Mouse (Mus musculus) frontal cortex, postnatal 10 days (tissue): ENCODE measurements around the gene Rgs6.

Source experiments
- DNase-seq, 2 experiments: peaks; one replicate each; pipeline ENCODE4 v3.0.0; 2022; ENCODE audit warnings: low spot score in 2 of 2, mixed read lengths in 1 of 2

Gene Rgs6

DNA sequence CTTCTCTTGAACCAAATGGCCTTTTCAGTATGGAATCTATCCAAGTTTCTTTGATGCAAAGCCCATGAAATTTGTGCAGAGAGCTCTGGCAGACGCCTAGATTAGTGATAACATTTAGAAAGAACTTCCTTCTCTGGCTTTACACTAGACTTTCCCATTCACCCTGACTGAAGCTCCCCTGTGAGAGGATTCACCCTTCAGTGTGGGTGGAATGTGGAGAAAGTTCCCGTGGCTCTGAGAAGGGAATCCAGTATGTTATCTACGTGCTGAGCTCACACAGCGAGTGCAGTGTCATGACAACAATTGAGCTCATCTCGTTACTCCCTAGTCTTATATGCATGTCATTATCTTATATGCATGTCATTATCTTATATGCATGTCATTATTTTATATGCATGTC, 61.9 kb downstream of the Rgs6 start:
- DNase-seq = no peak

DNA sequence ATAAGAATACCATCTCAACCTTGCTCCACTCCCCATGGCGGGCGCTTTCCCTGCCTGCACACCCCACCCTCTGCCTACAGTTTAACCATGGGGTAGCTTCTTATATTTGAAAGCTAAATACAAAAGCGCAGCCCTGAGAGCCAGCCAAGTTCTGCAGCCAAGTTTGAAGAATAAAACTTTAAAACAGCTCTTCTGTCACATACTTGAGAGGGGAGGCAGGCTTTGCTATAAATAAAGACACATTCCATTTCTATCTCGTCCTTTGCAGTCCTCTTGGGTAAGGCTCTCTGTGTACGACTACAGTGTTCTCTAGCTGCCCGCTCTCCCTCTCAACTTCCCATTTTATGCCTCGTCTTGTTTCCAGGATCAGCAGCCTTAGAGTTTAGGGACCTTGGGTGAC, 76.5 kb downstream of the Rgs6 start:
- DNase-seq = peak; percentile 32 to 51

DNA sequence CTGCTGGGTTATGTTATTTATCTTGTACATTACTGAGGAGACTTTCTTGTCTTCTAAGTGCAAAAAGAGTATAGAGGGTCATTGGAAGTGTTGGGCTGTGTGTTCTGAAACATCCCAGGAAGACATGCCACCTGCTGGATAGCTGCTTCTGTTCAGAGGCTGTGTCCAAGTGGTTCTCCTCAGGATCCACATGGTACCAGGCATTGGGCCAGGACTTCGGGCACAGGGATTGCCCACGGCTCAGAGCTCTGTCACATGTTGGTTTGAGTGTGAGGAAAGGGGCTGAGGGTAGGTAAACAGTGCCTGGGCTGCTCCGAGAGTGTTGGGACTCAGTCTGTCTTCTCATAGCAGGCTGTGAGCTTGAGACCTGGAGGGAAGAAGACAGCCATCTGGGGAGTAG, 79.3 kb downstream of the Rgs6 start:
- no peak for DNase-seq

DNA sequence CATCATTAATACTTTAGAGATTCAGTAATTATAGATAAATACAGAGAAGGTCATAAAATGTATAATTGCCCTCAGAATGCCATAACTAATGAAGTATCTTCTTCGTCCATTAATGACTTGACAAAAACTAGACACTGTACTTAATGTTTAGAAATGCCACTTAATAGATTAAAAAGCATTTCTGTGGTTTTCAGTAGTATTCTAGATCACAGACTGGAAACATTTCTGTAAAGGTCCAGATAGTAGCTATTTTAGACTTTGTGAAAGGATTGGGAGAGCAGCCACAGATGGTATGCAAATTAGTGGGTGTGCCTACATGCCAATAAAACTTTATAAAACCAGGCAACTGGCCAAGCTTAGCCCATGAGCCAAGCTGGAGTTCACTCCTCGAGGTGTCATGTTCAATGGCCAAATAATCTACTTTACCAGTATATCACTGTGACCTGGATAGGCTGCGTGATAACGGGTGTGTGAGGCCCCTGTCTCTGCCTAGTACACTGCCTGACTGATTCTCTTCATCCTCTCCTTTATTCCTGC, 82.2 kb downstream of the Rgs6 start:
- DNase-seq = no peak

DNA sequence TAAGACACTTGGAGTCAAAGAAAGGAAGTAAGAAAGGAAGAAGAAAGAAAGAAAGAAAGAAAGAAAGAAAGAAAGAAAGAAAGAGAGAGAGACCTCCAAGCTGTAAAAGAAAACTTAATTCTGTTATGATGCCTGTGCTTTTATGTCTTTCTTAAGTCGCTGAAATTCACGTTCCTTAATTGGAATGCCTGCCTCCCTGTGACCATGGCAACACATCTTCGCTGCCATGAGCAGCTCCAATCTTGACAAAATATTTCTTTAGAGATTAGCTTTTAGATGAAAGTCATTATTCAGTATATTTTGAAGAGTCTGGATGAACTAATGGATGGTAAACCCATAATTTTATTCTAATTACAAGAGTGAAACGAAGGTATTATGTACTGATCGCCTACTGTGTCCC, 83.5 kb downstream of the Rgs6 start:
- no peak for DNase-seq

DNA sequence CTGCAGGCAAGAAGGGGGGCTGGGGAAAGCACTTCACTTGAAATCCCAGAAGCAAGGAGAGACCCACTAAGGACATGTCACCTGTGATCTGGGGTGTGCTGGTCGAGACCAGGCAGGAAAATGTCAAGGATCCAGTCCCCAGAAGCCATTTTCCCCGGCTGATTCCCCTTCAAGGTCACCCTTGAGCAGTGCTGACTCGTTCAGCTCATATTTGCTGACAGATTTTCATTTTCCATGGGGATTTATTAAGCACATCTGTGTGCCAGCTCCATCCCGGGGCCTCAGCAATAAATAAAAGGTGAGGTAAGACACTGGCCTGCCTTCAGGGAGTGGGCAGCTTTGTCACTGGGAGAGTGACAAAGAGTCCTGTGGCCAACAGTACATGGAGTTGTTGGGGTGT, 87.0 kb downstream of the Rgs6 start:
- no peak for DNase-seq

DNA sequence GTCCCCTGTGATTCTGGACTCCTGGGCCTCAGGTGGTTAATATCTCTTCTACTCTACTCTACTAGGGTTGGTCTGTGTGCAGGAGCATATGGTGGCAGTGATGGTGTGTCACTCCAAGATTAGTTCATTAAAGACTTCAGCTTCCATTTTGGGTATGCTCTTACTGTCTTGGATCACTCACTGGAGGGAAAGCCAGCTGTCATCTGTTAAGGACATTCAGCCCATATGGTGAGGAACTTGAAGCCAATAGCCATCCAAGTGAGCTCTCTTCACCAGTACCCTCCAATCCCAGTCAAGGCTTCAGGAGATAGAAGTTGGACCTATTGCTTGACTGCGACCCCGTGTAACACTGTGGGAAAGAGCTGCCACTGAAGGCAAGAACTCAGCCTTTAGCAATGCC, 98.9 kb downstream of the Rgs6 start:
- DNase-seq = no peak

DNA sequence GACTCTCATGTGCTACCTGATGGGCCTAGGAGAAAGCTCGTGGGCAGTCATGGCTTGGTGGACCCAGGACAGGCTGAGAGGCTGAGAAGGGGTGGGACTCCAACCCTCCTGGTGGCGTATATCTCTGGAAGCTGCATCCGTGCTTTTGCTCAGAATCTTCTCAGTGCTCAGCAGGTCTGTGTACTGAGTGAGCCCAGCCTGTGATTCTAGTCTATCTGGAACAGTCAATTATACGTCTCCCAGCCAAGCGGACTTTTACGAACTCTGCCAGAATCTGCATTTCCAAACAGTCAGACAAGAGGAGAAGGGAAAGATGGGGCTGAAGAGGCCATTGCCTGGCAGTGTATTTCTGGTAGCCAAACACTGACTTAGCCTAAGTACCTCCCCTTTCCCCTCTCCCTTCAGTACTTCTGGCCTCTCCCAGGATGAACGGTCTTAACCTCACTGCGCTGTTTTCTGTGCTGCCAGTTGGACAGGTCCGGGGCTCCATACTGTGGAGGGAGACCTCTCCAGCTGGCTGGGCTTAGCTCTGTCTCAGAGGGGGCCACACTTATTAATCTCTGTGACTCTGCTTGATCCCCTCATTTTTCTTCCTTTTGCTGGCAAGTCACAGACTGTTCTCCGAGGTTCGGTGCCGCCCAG, 110.9 kb downstream of the Rgs6 start:
- DNase-seq = no peak

DNA sequence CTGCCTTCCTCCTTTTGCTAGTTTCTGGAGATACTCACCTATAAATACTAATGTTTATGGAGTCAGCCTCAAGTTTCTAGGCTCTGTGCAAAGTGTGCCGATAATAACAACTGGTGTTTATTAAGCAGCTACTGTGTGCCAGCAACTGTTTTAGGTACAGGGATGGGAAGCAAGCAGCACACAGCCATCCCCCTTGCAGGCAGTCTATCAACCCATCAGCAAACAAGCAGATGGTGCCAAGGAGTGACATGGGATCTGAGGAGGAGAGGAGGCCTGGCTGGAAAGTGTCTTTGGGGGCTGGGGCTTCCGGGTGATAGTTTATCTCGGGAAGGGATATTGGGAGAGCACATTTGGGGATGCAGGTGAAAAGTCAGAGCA, 111.4 kb downstream of the Rgs6 start:
- DNase-seq = no peak

DNA sequence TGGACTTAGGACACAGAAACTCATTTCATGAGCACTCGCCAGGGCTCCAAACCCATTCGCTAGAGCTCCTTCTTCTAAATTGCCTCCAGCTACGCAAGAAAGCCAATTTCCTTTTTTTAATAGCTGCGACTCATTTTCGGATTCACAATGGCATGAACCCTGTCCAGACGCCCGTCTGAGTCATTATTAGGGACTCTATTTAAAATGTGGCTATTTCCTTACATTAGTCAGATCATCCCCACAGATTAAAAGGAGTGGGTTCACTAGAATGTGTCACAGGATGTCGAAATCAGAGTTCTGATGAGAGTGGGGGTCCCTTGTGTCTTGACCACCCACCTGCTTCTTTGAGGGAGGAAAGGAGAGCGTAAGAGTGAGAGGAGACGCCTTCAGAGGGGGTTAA, 112.1 kb downstream of the Rgs6 start:
- DNase-seq = no peak

DNA sequence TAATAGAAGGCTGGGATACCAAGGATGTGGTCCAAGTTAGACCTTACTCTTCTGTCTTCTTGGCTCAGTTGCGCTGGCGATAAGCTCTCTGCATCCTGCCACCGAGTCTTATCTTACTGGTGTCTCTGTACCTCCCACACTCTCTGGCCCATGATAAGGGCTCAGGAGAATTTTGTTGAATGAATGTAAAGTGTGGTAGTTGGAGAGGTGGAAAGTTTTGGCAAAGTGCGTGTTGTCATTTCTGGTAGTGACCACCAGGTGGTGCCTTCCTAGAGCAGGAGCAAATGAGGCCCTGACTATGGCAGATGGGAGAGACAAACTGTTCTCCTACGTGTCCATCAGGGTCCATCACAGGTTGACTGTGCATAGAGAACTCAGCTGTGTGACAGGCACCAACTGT, 112.7 kb downstream of the Rgs6 start:
- DNase-seq = no peak

DNA sequence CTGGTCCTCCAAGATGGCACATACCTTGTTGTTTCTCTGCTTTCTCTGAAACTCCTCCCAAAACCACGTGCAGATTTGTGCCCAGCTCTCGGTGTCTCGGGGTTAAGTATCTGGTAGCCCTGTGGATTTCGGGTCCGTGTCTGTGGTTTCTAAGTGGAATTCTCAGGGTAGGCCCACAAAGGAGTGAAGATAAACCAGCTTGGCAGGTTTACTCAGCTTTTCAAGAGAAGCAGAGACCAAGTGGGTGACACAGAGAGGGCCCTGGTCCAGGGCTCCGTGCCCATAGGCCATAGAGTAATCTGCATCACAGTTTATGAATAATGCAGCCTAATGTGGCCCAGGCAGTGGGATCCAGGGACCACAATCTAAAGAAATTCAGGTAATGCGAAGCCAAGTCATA, 113.3 kb downstream of the Rgs6 start:
- no peak for DNase-seq

DNA sequence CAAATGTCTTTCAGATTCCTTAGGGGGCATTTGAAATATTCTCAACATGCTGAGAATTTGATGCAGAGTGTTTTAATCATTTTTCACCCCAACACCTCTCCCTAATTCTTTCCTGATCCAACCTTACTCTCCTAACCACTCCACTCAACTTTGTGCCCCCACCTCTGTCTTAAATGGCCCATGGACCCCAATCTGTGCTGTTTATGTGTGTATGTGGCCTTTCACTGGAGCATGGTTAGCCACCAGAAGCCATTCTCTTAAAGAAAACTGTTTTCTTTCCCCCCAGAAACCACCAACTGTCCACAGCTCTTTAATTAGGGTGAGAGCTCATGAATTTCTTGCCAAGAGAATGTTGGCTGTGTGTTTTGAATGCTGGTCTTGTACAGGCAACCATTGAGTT, 122.3 kb downstream of the Rgs6 start:
- no peak for DNase-seq

DNA sequence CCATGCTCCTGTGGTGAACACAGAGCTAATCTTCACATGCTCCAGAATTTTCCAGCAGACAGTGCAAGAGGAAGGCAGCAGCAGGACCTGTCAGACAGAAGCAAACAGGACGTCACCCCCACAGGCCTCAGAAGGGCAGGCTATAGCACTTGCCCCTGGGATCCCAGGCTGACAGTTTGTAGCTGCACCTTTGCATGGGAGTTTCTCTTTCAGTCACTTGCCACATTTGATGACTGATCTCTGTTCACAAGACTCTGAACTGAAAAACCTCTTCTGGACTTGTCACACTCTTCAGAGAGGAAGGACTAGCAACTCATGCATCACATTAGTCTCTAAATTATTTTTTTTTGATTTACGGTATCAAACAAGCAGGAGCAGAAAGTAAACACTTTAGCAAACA, 126.2 kb downstream of the Rgs6 start:
- DNase-seq = no peak

DNA sequence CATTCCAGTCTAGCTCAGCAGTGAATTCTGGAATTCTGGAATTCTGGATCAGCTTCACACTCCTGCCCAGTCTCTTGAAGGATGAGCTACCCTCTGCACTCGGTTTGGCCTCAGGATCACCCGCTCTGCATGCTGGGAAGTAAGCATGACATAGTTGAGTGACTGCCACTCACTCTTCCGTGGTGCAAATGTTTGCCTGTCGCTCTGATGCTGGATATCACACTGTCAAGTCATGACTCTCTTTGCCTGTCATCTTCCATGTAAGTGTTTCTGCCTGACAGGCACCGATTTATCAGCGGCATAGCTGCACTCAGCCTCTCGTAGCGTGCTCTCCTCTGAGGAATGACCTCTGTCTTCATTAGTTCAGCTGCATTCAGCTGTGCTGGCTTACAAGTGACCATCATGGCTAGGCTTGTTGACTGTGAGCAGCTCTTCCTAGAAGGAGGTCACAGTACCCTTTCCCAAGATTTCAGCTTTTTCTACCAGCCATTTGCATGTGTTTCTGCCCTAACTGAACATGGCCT, 135.0 kb downstream of the Rgs6 start:
- no peak for DNase-seq

DNA sequence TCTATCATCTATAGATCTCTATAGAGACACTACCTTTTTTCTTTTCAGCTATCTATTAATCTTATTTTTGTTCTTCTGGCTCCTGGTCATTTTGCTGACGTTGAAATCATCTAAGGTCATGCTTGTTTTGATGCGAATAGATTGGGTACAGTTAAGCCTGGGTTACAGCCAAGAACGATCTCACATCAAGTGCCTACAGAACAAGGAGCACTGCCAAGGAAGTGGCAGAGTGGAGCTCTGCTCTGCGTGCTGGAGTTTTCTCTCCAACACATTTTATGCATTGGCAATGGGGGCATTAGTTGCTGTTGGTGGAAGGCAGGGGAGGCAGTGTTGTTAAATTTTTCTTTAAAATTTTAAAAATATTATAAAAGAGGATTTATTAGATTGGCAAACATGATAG, 138.2 kb downstream of the Rgs6 start:
- no peak for DNase-seq

DNA sequence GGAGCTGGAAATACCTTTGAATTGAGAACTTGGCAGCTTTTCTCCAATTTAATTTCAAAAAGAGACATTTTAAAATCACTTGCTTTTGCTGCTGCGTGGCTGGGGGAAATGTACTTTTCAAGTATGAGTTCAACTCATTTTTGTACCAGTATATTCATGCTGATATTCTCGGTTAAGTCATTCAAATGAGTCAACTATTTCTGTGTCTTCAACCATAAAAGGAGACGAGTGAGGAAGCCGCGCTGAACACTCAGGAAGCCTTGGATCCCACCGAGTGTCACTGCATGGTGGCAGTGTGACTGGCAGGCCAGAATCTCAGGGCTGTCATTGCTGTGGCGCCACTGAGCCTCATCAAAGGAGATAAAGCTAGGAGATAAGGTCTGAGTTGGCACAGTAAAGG, 143.5 kb downstream of the Rgs6 start:
- no peak for DNase-seq

DNA sequence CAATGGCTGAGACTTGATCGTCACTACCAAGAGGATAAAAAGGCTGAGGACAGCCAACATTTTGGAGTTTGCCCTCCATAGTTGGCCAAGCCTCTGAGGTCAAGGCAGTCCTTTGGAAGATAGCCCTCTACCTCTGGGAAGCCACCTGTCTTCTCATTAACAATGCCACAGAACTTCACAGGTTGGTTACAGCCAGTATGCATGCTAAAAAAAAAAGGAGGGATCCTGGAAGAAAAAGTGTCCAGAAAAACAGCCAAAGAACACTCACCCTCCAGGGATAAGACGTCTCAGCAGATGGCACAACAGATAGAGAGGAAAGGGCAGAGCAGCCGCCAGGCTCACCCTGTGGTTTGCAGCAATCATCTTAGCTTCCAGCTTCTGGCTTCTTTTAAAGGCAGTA, 154.9 kb downstream of the Rgs6 start:
- DNase-seq = no peak

DNA sequence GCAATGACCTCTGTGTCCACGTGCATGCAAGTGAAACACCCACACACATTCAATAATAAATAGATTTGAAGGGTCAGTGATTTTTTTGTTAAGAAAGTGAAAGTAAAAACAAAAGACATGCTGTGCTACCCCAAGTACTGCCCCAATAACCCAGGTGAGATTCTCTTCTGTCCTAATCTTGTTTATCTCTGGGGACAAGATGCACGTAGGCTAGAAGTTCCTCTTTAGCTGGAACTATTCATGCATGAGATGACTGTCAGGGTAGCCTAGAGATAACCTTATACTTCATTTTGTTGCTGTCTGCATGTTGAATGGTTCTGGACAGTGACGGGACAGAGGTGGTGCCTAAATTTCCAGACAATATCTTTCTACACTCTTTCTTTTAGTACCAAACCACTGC, 155.9 kb downstream of the Rgs6 start:
- no peak for DNase-seq

DNA sequence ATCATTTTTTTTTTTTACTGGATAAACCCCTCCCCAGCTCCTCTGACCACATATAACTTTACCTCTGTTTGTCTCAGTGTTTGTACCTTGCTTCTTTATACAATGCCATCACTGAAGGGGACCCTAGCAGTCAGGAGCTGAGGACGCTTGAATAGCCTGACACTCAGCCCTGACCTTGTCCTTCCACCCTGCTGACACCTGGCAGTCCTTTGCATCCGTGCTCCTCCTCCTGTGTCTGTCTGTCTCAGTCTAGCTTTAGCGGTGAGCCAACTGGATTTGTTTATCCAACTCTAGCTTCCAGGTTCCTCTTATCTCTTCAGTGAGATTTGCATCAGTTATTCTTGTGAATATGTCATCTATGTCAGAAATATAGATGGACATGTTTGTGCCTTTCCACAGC, 156.7 kb downstream of the Rgs6 start:
- no peak for DNase-seq

DNA sequence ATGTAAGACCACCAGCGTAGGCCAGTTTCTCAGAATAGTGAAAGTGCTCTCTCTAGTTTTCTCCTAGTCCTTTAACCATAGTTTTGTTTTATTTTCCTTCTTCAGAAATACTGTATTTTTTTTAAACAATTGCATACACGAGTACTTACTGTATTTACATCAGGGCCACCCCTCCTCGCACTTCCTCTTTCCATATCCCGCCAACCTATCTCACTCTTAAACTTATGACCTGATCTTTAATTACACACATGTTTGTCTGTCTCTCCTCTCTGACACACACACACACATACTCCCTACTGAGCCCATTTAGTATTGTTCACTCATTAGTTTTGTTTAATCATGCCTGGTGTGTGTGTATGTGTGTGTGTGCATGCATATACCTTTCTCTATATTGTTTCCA, 159.0 kb downstream of the Rgs6 start:
- DNase-seq = no peak

DNA sequence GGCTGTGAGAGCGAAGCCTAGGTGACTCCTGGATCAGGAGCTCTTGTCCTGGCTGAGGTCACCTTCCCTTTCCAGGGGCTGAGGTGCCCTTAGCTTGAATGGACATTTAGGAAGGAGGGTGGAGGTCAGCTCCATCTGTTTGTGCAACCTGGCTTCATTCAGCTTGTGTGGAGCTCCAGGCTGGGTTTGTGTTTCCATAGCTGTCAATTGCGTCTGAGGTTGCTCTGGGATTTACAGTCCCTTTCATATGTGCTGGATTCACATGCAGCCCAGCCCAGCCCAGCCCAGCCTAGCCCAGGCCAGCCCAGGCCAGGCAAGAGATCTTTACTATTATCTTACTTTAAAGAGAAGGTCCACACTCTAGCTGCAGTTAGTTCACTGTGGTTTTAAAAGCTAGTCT, 163.8 kb downstream of the Rgs6 start:
- DNase-seq = no peak

DNA sequence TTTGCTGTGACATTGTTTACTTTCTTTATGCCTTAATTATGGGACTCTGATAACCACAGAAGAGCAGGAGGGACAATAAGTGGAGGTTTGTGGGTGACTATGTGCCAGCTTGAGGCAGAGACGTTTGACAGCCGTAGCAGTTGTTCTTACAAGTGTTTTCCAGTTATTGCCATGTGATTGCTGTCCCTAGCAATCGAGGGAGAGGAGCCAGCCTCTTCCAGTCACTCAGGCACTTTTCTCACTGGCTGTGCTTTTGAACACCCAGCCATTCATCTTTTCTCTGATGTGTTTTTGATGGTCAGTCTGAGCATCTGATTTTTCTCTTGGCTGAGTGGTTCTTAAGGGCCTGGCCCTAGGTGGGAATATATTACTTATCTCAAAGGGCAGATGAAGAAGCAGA, 166.4 kb downstream of the Rgs6 start:
- no peak for DNase-seq

DNA sequence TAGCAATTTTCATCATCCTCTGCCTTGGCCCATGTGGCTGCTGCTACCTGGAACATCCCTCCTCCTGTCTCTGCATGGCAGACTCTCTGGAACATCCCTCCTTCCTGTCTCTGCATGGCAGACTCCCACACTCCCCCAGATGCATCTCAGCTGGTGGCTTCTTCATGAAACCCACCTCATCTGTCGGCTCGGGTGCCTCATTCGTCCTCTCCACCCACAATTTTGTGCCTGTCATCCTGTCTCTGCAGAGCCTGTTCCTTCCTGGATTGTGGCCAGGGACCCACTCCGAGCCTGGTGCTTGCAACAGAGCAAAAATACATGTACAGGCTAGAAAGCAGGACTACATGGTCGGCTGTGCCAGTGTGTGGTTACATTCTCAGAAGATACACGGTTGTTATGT, 168.7 kb downstream of the Rgs6 start:
- peak; percentile 23 to 58 for DNase-seq
